8 mouse cellular contexts compared by ENCODE assay signal in genomic region chr12:110277259-110277964, GRCm38 (mm10). TPM values are rescaled to one million over a fixed set of nuclear protein-coding genes. Genes with fewer than 3 reads are reported as not detected.
DNase-seq lines count a peak whose midpoint lies in the region; ATAC-seq and TF ChIP-seq lines count a peak whose summit lies in the region.

No protein-coding gene starts in this region.

- TF ChIP-seq CTCF in E14TG2a.4 (conservative IDR thresholded peaks at IDR 0.05; ENCODE audit: low read length) = no peak

- H3K36me3 ChIP-seq in E14TG2a.4 (ENCODE audit: insufficient read depth, low read length) = no peaks in the 10 kb centered on the region
- H3K36me3 ChIP-seq in hindbrain, embryonic 12.5 days = no peaks in the 10 kb centered on the region
- no peaks in the 10 kb centered on the region for H3K36me3 ChIP-seq in liver, embryonic 16.5 days (ENCODE audit: control insufficient read depth, insufficient read depth)

- no peaks in the 10 kb centered on the region; the same call in 1 of the 2 replicates for H3K9me3 ChIP-seq in E14TG2a.4 (ENCODE audit: low read length)
- no peaks in the 10 kb centered on the region for H3K9me3 ChIP-seq in hindbrain, embryonic 12.5 days (replicated peaks)
- H3K9me3 ChIP-seq in liver, embryonic 16.5 days (replicated peaks; ENCODE audit: control insufficient read depth, low read length) = no peaks in the 10 kb centered on the region

- no peak for ATAC-seq in hindbrain, embryonic 12.5 days (ENCODE audit: low FRiP score)
- no peak for ATAC-seq in liver, embryonic 16.5 days (ENCODE audit: low read depth)

- DNase-seq in adrenal gland, postnatal 14 days = peak; percentile 20
- no peak for DNase-seq in adrenal gland, postnatal 4 days (ENCODE audit: low spot score in 2 of 2)
- DNase-seq in layer of hippocampus, postnatal 25 days (ENCODE audit: extremely low spot score in 1 of 2, low spot score in 1 of 2) = no peak
- DNase-seq in cerebellum, postnatal 14 days = no peak
- DNase-seq in urinary bladder, adult 2 months (ENCODE audit: low spot score) = no peak

- peaks cover 46% of the 10 kb centered on the region for H3K4me1 ChIP-seq in E14TG2a.4 (replicated peaks; ENCODE audit: low read depth, low read length)
- H3K4me1 ChIP-seq in hindbrain, embryonic 12.5 days = peaks cover 24% of the 10 kb centered on the region
- no peaks in the 10 kb centered on the region for H3K4me1 ChIP-seq in liver, embryonic 16.5 days (ENCODE audit: control insufficient read depth, low read depth, low read length)

- 2% methylated on average over 33 of the region's 33 CpGs for WGBS in hindbrain, embryonic 12.5 days
- WGBS in liver, embryonic 16.5 days (ENCODE audit: insufficient replicate concordance) = 3% methylated on average over 33 of the region's 33 CpGs

- no peak overlapping the region for H3K9ac ChIP-seq in hindbrain, embryonic 12.5 days
- H3K9ac ChIP-seq in liver, embryonic 16.5 days (ENCODE audit: low read depth, low read length) = peak overlapping the region; percentile 41

- H3K27ac ChIP-seq in hindbrain, embryonic 12.5 days = no peak overlapping the region
- no peak overlapping the region for H3K27ac ChIP-seq in liver, embryonic 16.5 days (ENCODE audit: low read length)

- peak overlapping the region; percentile 77 for H3K4me3 ChIP-seq in E14TG2a.4 (replicated peaks; ENCODE audit: low read length)
- peak overlapping the region; percentile 43 for H3K4me3 ChIP-seq in hindbrain, embryonic 12.5 days
- peak overlapping the region; percentile 50 for H3K4me3 ChIP-seq in liver, embryonic 16.5 days (ENCODE audit: low read depth, low read length)

- peaks cover 92% of the 10 kb centered on the region for H3K27me3 ChIP-seq in E14TG2a.4 (ENCODE audit: insufficient read depth, low read length)
- peaks cover 99% of the 10 kb centered on the region for H3K27me3 ChIP-seq in hindbrain, embryonic 12.5 days
- H3K27me3 ChIP-seq in liver, embryonic 16.5 days (ENCODE audit: control insufficient read depth, insufficient read depth, low read depth, low read length) = peaks cover 67% of the 10 kb centered on the region

- peak overlapping the region; percentile 66 for H3K4me2 ChIP-seq in hindbrain, embryonic 12.5 days (replicated peaks)
- peak overlapping the region; percentile 36 for H3K4me2 ChIP-seq in liver, embryonic 16.5 days (ENCODE audit: low read depth, low read length)

RNA-seq across cellular contexts. Expression of gene Dio3, which starts 1.5 kb away (rescaled TPM):
- total RNA-seq in adrenal gland, postnatal 14 days (2021) = 1.1 TPM in 2 replicates
- 1 to 10 TPM in 1 of 2 experiments, under 1 TPM in 1; 0.76 to 1.6 TPM for total RNA-seq in adrenal gland, postnatal 4 days (2021)
- 1.4 and 1.5 TPM in 2 replicates for polyA plus RNA-seq in hindbrain, embryonic 12.5 days (2016; fragmentation: Nextera tagmentation; extraction: Ambion mirVana)
- 0.17 and 0.28 TPM in 2 replicates for polyA plus RNA-seq in liver, embryonic 16.5 days (2015; fragmentation: Nextera tagmentation; extraction: Ambion mirVana)
- 1 to 10 TPM; 2.4 to 7.7 TPM for total RNA-seq in layer of hippocampus, postnatal 25 days (2021)
- polyA plus RNA-seq in urinary bladder, adult 2 months (2012; rRNA removed) = 0.57 and 0.85 TPM in 2 replicates
